Mouse (Mus musculus) layer of hippocampus, postnatal 25 days (tissue): Measurements from ENCODE around the gene Rarb. TPM values are rescaled to one million over a fixed set of nuclear protein-coding genes. Genes with fewer than 3 reads are reported as not detected.

Experiments
- DNase-seq, 2 experiments: peaks; one replicate each; pipeline ENCODE4 v3.0.0; 2022; ENCODE audit warnings: mixed read lengths in 2 of 2, low spot score in 1 of 2; ENCODE audit errors: extremely low spot score in 1 of 2
- total RNA-seq, 2 experiments: library from RNA; stranded (reverse); gene quantifications; 2 replicates each; pipeline ENCODE4 v1.2.3; 2021

Gene Rarb
- total RNA-seq, 2 experiments from 2014 or later = 7.2 to 8.1 TPM

DNA sequence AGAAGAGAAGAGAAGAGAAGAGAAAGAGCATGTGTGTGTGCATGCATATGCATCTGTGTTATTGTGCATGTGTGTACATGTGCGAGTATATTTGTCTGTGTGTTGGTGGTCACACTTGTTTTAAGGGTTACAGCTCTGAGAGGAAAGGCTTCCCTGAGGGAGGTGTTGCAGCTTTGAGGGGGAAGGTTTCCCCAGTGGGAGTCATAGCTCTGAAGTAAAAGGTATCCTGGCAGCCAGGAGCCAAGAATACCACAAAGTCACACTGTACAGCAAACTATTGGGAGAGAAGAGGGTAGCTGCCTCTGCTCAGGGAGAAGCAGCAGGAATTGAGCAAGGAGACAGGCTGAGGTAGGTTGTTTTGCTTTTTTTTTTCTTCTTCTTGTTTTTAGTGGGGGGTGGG lies 81.2 kb downstream of the Rarb start:
- DNase-seq = no peak

DNA sequence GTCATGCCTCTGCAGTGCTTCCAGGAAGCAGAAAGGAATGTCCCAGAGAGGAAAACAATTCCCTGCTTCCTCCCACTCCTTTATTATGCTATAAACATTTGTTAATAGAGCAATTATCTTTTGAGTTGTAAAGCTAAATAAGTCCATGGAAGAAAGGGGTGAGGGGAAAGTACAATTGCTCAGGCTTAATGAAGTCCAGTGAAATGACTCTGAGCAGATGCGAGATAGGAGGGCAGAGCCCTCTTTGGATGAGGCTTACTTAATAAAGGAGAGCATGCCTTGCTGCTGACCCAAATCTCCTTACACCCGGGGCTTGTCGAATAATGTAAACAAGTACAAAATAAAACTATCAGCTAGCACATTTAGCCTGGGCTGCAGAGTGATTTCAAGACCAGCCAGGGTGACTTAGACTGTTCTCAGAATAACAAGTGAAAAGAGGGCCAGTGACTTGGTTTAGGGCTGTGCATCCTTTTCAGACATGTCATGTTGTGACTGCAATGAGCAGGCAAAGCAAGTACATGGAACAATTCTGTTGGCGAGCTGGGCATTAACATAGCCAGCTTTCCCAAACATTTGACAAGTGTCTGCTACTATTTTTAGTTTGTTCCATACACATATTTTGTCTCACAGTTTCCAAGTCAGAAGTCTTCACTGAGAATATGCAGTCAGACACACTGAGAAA lies 83.5 kb downstream of the Rarb start:
- no peak for DNase-seq

- DNase-seq = no peak
Observed at GRCm38 (mm10) chr14:16733595-16734298, 85.2 kb downstream of the Rarb start.

- no peak for DNase-seq
Observed at GRCm38 (mm10) chr14:16732054-16732453, 86.9 kb downstream of the Rarb start.

DNA sequence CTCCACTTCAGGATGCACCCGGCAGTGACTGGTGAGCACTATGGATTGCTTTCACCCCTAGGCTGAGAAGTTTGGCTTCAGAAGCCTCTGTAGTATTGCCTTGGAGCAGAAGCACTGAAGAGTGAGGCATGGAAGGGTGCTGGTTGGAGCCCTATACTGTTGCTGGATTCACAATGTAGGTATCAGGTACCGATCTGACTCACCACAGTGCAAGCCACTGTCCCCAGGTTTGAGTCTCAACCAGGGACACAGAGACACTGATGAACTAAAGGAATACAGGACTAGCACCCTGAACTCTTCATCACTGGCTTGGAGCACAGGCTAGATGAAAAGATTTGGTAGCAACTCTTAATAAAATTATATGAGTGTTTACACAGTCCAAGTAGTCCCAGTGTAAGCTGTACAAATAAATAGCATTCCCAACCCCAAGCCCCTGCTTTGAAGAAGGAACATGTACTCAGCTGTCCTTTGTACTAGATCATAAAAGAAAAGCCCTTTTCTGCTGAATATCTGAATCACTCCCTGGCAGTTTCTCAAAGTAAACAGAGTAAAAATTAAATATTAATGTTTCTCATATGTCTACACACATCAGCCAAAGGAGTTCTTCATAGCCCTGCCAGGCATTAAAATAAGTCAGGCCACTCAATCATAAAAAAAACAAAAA lies 90.6 kb downstream of the Rarb start:
- no peak for DNase-seq

DNA sequence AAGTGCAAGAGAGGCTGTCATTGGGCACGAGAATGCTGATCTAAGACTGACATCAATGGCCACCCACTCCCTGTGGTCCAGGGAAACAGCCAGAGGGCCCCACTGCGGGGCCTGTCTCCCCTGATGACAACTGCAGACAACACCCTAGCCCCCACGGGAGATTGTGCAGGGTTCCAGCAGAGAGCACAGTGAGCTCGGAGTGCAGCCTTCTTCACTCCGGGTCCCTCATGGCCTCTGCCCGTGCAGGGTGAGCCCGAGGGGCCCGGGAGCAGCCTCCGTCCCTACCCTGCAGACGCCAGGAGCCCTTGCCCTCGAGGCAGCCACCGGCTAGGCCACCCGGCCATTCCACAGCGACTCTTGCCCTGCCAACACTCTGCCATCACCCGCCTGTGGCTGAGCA lies 95.0 kb downstream of the Rarb start:
- DNase-seq = no peak

GRCm38 (mm10) chr14:16717821-16718220 lies 101.1 kb downstream of the Rarb start:
- no peak for DNase-seq

- DNase-seq = no peak
Observed at GRCm38 (mm10) chr14:16714344-16714955, 104.5 kb downstream of the Rarb start.

- no peak for DNase-seq
Observed at GRCm38 (mm10) chr14:16713773-16714172, 105.2 kb downstream of the Rarb start.

DNA sequence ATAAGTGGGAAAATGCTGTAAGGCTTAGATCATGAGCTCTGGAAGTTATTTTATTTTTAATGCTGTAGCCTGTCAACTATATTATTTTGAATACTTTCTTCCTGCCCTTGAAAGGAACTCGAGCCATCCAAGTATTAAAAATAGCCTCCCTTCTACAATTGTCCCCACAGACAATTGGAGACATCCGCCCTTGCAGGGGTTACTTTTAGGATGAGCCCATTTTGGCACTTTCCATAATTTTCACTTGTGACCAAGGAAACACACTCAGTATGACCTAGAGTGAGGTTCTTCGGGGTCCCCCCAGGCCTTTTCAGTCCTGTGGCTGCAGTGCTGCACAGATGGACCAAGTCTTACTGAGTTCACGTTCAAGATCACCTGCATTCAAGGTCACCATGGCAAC lies 119.7 kb downstream of the Rarb start:
- DNase-seq = no peak

DNA sequence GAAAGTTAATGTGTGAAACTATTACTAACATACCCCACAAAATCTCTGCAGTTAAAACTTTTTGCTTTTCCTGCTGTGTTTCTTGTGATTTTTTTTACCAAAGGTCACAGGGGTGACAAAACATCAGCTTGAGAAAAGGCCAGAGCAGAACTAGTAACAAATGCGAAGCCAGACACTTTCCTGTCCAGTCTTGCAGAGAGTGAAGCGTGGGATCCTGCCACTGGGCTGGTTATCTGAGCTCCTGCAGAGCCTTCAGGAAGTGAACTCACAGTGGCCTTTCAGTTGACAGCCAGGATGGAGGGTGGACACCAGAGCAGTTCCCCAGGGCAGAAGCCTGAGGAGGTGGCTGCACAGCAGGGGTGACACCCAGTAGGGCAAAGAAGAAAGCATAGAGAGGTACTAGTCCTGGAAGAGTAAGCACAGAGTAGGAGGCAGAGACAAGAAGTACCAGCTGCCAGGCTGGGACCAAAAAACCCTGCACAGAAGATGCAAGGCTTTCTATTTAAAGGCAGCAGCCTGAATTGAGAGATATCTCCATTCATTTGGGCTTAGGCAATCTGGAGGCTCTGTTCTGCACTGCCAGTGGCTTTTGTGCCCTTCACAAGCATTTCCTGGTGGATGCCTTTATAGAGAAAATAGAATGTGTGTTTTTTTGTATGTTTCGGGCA lies 123.4 kb downstream of the Rarb start:
- no peak for DNase-seq

DNA sequence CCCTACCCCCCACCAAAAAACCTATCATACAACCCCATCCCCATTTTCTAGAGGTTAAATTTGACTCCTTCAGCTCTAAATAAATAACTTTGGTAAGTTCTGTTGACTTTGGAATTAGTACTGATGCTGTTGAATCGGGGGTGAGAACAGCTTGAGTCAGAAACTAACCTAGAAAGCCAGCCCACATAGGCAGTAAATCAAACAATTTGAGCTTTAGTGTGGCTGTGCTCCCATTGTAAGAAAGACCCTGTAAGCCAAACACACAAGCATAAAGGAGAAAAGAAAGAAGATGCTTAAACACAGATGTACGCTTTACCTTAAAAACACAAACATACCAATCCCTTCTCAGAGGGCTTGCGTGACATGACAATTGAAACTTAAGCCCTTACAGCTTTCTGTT lies 140.6 kb downstream of the Rarb start:
- DNase-seq = no peak

GRCm38 (mm10) chr14:16677081-16677480 lies 141.9 kb downstream of the Rarb start:
- no peak for DNase-seq

DNA sequence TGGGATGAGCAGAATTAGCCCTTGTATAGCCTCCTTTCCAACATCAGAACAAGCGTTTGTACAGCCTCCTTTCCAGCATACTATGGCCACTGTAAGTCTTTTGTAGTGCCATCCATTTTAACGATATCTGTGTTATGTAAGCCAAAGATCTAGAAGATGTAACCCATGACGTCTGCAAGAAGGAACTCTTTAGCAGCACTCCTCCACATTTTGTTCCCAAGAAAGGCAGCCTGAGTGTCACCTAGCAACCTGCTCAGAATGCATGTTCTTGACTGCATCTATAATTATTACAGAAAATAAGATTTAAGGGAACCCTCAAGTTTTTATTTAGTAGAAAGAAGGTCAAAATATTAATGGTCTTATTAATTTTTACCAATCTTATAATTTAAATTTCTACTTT lies 148.4 kb downstream of the Rarb start:
- DNase-seq = no peak

DNA sequence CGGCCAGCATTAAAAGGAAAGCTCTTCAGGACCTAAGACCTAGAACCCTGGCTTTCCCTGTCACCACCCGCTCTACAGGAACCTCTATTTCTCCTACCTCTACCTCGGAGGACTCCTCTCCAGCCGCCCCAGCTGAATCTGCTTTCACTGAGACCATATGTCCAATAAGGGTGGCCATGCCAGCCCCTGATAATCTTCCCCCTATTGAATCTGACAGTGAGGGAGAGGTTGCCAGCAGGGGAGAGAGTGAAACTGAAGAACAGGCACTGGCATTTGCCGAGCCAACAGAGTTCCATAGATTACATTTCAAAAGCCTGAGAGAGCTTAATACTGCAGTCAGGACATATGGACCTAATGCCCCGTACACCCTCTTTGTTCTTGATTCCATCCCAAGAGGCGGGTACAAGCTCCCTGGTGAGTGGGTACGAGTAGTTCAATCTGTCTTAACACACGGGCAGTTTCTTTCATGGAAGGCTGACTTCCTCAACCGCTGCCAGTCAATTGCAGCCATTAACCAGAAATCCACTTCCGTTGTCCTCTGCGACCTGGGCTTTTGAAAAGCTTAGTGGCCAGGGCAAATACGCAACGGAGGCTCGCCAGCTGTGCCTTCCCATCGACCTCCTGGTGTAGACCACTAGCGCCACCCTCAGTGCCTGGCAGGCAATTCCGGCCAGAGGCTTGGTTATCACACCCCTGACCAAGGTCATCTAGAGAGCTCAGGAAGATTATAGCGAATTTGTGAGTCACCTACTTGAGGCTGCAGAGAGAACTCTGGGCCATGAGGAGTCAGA lies 179.6 kb downstream of the Rarb start:
- DNase-seq = no peak

DNA sequence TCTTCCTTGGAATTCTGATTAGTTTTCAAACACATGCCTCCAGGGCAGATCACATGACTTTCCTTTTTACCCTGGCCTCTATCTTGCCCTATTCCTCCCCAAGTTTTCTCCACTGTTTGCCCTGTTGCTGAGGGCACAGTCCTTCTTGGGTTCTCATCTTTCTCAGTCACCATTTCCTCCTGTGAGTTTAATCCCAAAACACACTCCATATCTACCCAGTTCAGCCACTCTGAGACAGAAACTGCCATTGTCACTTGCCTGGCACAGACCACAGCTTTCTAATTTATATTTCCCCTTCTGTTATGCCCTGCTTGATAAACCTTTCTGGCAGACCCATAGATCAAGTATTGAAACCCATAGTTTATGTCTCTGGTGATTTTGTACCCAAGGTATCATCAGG lies 205.0 kb downstream of the Rarb start:
- no peak for DNase-seq

GRCm38 (mm10) chr14:16605480-16605879 lies 213.5 kb downstream of the Rarb start:
- no peak for DNase-seq

- no peak for DNase-seq
Observed at GRCm38 (mm10) chr14:16604469-16605064, 214.4 kb downstream of the Rarb start.

DNA sequence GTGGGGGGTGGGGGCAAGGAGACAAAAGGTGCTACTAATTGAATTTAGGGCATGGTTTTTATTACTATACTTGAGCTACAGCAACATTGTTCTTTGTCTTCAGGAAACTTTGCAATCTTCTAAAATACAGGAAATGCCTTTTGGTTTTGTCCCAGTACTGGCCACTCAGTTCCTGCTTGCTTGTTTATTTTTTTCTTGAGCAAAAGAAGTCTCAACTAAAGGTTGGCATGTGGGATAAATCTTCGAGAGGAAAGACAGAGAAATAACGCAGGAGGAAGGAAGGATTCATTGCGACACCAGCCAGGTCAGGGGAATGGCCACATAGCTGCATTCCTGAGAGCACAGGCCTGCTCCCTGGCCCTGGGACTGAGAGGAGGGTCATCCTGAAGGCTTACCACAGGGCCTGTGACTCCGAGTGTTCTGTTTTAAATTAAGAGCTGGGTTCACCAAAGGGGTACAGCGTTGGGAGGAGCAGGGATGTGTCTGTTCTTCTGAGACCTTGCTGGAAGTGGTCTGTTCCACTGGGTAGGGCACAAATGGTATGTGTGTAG lies 215.8 kb downstream of the Rarb start:
- no peak for DNase-seq
